Mouse (Mus musculus): Measurements from ENCODE around the gene Ifna11. TPM values are rescaled to one million over a fixed set of nuclear protein-coding genes. Genes with fewer than 3 reads are reported as not detected.

The Ifna11 gene
- total RNA-seq (2023), result not detected

DNA sequence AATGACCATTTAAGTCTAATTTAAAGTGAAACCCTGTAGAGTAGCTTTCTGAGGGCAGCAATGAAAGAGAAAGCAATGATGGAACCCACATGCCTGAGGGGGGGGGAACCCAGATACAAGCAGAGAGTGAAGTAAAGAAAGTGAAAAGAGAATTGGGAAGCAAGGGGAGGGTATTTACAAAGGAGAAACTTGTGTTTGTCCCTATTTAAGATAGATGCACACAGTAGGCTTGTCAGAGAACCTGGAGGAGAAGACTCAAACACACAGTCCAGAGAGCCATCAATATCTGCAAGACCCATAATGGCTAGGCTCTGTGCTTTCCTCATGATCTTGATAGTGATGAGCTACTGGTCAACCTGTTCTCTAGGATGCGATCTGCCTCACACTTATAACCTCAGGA, at the start of gene Ifna11:
Gene Ifna11, plus strand, starts transcription at position 301 of the 400 bp plus-strand sequence.

GRCm38 (mm10) chr4:88773534-88773933, 46.2 kb upstream of the Ifna11 start, which contains the start of gene Gm13290:
Gene Gm13290, plus strand, starts transcription at chr4:88773834.

GRCm38 (mm10) chr4:88776622-88777021, 43.1 kb upstream of the Ifna11 start, which contains the start of gene Gm13289:
Gene Gm13289, plus strand, starts transcription at chr4:88776922.

GRCm38 (mm10) chr4:88779550-88779949, 40.2 kb upstream of the Ifna11 start, which contains the start of gene Gm13272:
Gene Gm13272, plus strand, starts transcription at chr4:88779850.

DNA sequence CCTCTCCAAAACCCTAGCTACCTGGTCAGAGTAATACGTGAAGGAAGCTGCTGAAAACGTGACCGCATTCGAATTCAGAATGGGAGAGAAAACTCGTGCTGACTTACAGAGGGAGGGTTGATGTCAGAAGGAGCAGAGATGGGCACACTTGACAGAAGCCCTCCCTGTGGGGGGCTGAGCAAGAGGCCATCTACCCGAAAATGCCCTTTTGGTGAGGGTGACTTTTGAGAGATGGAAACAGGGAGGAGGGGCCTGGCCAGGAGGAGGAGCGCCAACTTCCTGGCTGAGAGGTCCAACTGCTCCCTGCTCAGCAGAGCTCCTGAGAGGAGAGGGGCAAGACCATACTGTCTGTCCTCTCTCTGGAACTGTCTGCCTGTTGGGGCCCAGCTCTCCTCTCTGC, 37.9 kb upstream of the Ifna11 start, which contains the start of gene Ifnz:
Gene Ifnz, plus strand, starts transcription at position 301 of the 400 bp plus-strand sequence.

DNA sequence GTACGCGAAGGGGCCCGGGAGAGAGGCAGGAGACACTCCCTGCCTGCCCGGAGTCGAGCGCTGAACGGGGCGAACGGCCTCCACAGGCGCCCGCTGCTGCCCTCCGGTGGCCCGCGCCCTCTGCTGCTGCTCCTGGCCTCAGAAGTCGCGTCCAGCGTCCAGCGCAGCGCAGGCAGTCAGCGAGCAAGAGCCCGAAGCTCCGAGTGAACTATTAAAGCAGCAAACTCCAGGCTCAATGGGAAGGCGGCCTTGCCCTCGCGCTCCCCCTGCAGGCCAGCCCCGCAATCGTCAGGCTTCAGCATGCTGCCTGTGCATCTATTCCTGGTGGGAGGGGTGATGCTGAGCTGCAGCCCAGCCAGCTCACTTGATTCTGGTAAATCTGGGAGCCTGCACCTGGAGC, 34.4 kb upstream of the Ifna11 start, which contains the start of gene Gm13276:
Gene Gm13276, plus strand, starts transcription at position 301 of the 400 bp plus-strand sequence.

DNA sequence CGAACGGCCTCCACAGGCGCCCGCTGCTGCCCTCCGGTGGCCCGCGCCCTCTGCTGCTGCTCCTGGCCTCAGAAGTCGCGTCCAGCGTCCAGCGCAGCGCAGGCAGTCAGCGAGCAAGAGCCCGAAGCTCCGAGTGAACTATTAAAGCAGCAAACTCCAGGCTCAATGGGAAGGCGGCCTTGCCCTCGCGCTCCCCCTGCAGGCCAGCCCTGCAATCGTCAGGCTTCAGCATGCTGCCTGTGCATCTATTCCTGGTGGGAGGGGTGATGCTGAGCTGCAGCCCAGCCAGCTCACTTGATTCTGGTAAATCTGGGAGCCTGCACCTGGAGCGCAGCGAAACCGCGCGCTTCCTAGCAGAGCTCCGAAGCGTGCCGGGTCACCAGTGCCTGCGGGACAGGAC, 31.4 kb upstream of the Ifna11 start, which contains the start of gene Gm13277:
Gene Gm13277, plus strand, starts transcription at position 231 of the 400 bp plus-strand sequence.

DNA sequence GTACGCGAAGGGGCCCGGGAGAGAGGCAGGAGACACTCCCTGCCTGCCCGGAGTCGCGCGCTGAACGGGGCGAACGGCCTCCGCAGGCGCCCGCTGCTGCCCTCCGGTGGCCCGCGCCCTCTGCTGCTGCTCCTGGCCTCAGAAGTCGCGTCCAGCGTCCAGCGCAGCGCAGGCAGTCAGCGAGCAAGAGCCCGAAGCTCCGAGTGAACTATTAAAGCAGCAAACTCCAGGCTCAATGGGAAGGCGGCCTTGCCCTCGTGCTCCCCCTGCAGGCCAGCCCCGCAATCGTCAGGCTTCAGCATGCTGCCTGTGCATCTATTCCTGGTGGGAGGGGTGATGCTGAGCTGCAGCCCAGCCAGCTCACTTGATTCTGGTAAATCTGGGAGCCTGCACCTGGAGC, 28.5 kb upstream of the Ifna11 start, which contains the start of gene Gm13278:
Gene Gm13278, plus strand, starts transcription at position 301 of the 400 bp plus-strand sequence.

DNA sequence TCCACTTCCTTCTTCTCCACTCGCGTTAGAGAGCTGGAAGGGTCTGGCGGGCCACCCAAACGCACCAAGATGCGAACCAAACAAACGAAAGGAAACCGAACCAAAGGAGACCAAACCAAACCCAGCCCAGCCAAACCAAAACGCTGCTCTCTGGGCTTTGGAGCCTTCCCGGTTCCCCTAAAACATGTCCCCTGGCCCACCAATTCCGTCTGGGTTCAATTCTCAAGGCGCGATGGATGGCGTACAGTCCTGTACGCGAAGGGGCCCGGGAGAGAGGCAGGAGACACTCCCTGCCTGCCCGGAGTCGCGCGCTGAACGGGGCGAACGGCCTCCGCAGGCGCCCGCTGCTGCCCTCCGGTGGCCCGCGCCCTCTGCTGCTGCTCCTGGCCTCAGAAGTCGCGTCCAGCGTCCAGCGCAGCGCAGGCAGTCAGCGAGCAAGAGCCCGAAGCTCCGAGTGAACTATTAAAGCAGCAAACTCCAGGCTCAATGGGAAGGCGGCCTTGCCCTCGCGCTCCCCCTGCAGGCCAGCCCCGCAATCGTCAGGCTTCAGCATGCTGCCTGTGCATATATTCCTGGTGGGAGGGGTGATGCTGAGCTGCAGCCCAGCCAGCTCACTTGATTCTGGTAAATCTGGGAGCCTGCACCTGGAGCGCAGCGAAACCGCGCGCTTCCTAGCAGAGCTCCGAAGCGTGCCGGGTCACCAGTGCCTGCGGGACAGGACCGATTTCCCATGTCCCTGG, 25.7 kb upstream of the Ifna11 start, which contains the start of gene Gm13275:
Gene Gm13275, plus strand, starts transcription at position 552 of the 740 bp plus-strand sequence.

DNA sequence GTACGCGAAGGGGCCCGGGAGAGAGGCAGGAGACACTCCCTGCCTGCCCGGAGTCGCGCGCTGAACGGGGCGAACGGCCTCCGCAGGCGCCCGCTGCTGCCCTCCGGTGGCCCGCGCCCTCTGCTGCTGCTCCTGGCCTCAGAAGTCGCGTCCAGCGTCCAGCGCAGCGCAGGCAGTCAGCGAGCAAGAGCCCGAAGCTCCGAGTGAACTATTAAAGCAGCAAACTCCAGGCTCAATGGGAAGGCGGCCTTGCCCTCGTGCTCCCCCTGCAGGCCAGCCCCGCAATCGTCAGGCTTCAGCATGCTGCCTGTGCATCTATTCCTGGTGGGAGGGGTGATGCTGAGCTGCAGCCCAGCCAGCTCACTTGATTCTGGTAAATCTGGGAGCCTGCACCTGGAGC, 22.7 kb upstream of the Ifna11 start, which contains the start of gene Gm13279:
Gene Gm13279, plus strand, starts transcription at position 301 of the 400 bp plus-strand sequence.

DNA sequence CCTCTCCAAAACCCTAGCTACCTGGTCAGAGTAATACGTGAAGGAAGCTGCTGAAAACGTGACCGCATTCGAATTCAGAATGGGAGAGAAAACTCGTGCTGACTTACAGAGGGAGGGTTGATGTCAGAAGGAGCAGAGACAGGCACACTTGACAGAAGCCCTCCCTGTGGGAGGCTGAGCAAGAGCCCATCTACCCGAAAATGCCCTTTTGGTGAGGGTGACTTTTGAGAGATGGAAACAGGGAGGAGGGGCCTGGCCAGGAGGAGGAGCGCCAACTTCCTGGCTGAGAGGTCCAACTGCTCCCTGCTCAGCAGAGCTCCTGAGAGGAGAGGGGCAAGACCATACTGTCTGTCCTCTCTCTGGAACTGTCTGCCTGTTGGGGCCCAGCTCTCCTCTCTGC, 20.4 kb upstream of the Ifna11 start, which contains the start of gene Gm13285:
Gene Gm13285, plus strand, starts transcription at position 301 of the 400 bp plus-strand sequence.

DNA sequence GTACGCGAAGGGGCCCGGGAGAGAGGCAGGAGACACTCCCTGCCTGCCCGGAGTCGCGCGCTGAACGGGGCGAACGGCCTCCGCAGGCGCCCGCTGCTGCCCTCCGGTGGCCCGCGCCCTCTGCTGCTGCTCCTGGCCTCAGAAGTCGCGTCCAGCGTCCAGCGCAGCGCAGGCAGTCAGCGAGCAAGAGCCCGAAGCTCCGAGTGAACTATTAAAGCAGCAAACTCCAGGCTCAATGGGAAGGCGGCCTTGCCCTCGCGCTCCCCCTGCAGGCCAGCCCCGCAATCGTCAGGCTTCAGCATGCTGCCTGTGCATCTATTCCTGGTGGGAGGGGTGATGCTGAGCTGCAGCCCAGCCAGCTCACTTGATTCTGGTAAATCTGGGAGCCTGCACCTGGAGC, 16.8 kb upstream of the Ifna11 start, which contains the start of gene Gm13287:
Gene Gm13287, plus strand, starts transcription at position 301 of the 400 bp plus-strand sequence.

GRCm38 (mm10) chr4:88805231-88805630, 14.5 kb upstream of the Ifna11 start, which contains the start of gene Gm13288:
Gene Gm13288, plus strand, starts transcription at chr4:88805531.

DNA sequence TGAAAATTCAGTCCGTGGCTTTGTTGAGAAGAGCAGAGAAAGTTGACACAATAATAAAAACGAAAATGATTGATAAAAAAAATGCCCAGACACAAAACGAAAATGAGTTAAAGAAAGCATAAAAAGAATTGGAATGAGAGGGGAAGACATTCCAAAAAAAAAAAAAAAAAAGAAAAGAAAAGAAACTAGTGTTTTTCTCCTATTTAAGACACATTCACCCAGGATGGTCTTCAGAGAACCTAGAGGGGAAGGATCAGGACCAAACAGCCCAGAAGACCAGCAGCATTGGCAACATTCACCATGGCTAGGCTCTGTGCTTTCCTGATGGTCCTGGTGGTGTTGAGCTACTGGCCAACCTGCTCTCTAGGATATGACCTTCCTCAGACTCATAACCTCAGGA, 3.8 kb upstream of the Ifna11 start, which contains the start of gene Ifna7:
Gene Ifna7, plus strand, starts transcription at position 301 of the 400 bp plus-strand sequence.

DNA sequence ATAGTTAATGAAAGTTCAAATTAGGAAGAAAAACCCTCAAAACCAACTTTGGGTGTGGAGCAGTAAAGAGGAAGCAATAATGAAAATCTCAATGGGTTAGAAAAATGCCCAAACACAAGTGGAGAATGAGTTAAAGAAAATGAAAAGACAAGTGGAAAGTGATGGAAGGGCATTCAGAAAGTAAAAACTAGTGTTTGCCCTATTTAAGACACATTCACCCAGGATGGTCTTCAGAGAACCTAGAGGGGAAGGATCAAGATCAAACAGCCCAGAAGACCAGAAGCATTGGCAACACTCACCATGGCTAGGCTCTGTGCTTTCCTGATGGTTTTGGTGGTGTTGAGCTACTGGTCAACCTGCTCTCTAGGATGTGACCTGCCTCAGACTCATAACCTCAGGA, 7.4 kb downstream of the Ifna11 start, which contains the start of gene Ifna6:
Gene Ifna6, plus strand, starts transcription at position 301 of the 400 bp plus-strand sequence.

DNA sequence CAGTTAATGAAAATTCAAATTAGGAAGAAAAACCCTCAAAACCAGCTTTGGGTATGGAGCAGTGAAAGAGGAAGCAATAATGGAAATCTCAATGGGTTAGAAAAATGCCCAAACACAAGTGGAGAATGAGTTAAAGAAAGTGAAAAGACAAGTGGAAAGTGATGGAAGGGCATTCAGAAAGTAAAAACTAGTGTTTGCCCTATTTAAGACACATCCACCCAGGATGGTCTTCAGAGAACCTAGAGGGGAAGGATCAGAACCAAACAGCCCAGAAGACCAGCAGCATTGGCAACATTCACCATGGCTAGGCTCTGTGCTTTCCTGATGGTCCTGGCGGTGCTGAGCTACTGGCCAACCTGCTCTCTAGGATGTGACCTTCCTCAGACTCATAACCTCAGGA, 15.5 kb downstream of the Ifna11 start, which contains the start of gene Ifna5:
Gene Ifna5, plus strand, starts transcription at position 301 of the 400 bp plus-strand sequence.

DNA sequence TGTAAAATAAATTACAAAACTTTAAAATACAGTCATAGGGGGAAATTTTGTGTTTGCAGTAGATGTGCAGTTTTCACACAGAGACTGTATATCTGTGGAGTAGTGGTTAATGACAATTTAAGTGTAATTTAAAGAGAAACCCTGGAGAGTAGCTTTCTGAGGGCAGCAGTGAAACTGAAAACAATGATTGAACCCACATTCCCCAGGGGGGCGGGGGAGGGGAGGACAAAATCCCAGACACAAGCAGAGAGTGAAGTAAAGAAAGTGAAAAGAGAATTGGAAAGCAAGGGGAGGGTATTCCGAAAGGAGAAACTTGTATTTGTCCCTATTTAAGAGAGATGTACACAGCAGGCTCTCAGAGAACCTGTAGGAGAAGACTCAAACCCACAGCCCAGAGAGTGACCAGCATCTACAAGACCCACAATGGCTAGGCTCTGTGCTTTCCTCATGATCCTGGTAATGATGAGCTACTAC, 21.7 kb downstream of the Ifna11 start, which contains the start of gene Ifna4:
Gene Ifna4, plus strand, starts transcription at position 424 of the 474 bp plus-strand sequence.

DNA sequence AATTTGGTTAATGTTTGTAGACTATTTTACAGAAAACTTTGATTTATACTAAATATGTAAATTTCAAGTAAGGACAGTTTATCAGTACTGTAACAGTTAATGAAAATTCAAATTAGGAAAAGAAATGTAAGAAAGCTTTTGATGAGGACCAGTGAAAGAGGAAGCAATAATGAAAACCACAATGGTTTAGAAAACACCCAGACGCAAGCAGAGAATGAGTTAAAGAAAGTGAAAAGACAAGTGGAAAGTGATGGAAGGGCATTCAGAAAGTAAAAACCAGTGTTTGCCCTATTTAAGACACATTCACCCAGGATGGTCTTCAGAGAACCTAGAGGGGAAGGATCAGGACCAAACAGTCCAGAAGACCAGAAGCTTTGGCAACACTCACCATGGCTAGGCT, 29.9 kb downstream of the Ifna11 start, which contains the start of gene Ifna1:
Gene Ifna1, plus strand, starts transcription at position 390 of the 400 bp plus-strand sequence.

Other genes starting within 250 kb of the Ifna11 start
- not detected for gene Ifna14, start 248.2 kb upstream of the Ifna11 start, total RNA-seq (2023)
- gene Ifna9, start 227.6 kb upstream of the Ifna11 start, total RNA-seq (2023), result not detected
- gene Ifna12, start 216.6 kb upstream of the Ifna11 start, total RNA-seq (2023), result not detected
- gene C87499, start 185.5 kb upstream of the Ifna11 start, total RNA-seq (2023), result not detected
- not detected for gene Ifna13, start 175.5 kb upstream of the Ifna11 start, total RNA-seq (2023)
- gene Ifna16, start 143.0 kb upstream of the Ifna11 start, total RNA-seq (2023), result not detected
- not detected for gene Ifna2, start 136.0 kb upstream of the Ifna11 start, total RNA-seq (2023)
- gene Ifnab, start 128.6 kb upstream of the Ifna11 start, total RNA-seq (2023), result not detected
- under 1 TPM in 1 of 2 experiments, not detected in 1; 0.40 TPM for gene Gm26566, start 98.2 kb upstream of the Ifna11 start, total RNA-seq (2023)
- gene Klhl9, start 97.5 kb upstream of the Ifna11 start, total RNA-seq (2023), result 10 to 100 TPM; 51.0 to 52.2 TPM
- gene Gm13271, start 65.1 kb upstream of the Ifna11 start, total RNA-seq (2023), result not detected
- not detected for gene Gm13283, start 59.8 kb upstream of the Ifna11 start, total RNA-seq (2023)
- not detected for gene Gm13290, start 46.1 kb upstream of the Ifna11 start, total RNA-seq (2023)
- not detected for gene Gm13289, start 43.0 kb upstream of the Ifna11 start, total RNA-seq (2023)
- not detected for gene Gm13272, start 40.1 kb upstream of the Ifna11 start, total RNA-seq (2023)
- gene Ifnz, start 37.8 kb upstream of the Ifna11 start, total RNA-seq (2023), result under 1 TPM in 1 of 2 experiments, not detected in 1; 0.70 TPM
- gene Gm13276, start 34.2 kb upstream of the Ifna11 start, total RNA-seq (2023), result not detected
- gene Gm13277, start 31.3 kb upstream of the Ifna11 start, total RNA-seq (2023), result not detected
- not detected for gene Gm13278, start 28.4 kb upstream of the Ifna11 start, total RNA-seq (2023)
- gene Gm13275, start 25.5 kb upstream of the Ifna11 start, total RNA-seq (2023), result not detected
- not detected for gene Gm13279, start 22.6 kb upstream of the Ifna11 start, total RNA-seq (2023)
- under 1 TPM in 1 of 2 experiments, not detected in 1; 0.29 TPM for gene Gm13285, start 20.3 kb upstream of the Ifna11 start, total RNA-seq (2023)
- not detected for gene Gm13287, start 16.7 kb upstream of the Ifna11 start, total RNA-seq (2023)
- gene Gm13288, start 14.4 kb upstream of the Ifna11 start, total RNA-seq (2023), result not detected
- not detected for gene Ifna7, start 3.7 kb upstream of the Ifna11 start, total RNA-seq (2023)
- not detected for gene Ifna6, start 7.5 kb downstream of the Ifna11 start, total RNA-seq (2023)
- not detected for gene Ifna5, start 15.6 kb downstream of the Ifna11 start, total RNA-seq (2023)
- not detected for gene Ifna4, start 21.9 kb downstream of the Ifna11 start, total RNA-seq (2023)
- gene Ifna1, start 30.1 kb downstream of the Ifna11 start, total RNA-seq (2023), result not detected
- not detected for gene Ifne, start 60.2 kb downstream of the Ifna11 start, total RNA-seq (2023)

Data from neutrophil, adult 83 days (primary cell).